Mouse (Mus musculus) gonadal fat pad, adult 2 months (tissue): ENCODE measurements around the gene Naa25. TPM values are rescaled to one million over a fixed set of nuclear protein-coding genes. Genes with fewer than 3 reads are reported as not detected.
"Not testable (repeated sequence)": the region's sequence is repeated elsewhere in the genome, so short reads cannot be mapped to it uniquely, and the experiment has no call there.

ENCODE experiments used
- DNase-seq: peaks from one replicate; pipeline ENCODE4 v3.0.0-alpha.2; 2012; ENCODE audit warnings: low read depth
- polyA plus RNA-seq: library from polyadenylated mRNA; depleted of rRNA; stranded (reverse); fragments of >200 nt; gene quantifications from 2 replicates; pipeline ENCODE4 v1.2.3, GENCODE M21; 2012; rRNA removed

Naa25 gene
- polyA plus RNA-seq: 7.9 and 8.0 TPM in 2 replicates

DNA sequence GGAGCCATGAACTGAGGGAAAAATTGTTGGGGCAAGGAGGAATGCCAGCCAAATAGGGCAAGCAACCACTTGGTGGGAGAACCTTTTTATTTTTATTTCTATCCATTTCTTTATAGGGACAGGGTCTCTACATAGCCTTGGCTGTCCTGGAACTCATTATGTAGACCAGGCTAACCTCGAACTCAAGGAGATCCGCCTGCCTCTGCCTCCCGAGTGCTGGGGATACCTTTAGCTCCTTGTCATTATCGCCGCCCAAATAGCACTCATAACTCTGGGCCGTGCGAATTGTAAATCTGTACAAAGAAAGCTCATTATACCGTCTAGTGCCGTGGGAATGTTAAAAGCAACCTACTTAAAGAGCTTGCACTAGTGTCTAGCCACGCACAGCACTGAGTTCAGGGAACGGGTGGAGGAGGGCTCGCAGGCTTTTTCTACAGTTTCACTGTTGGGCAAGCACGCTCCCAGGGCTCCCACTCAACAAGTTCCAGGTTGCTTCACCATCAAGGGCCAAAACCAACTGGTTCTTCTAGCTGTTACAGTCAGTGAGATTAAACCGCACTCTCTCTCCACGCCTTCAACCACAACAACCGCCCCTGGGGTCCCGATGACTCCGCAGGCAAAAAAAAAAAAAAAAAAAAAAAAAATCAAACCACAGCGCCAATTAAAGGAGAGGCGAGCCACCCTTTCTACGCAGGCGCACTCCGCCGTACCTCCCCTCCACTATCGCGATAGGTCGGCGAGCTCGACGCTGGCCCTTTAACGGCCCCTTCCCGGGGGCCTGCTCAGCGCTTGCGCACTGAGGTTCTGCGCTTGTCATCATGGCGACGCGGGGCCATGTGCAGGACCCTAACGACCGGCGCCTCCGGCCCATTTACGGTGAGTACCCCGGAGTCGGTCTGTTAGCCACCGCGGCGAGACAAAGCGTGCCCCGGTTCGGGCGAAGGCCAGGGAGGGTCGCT, at the start of gene Naa25:
Gene Naa25 (plus strand): TSS at position 750 of the 959 bp plus-strand sequence.
- peak; percentile 98 for DNase-seq

DNA sequence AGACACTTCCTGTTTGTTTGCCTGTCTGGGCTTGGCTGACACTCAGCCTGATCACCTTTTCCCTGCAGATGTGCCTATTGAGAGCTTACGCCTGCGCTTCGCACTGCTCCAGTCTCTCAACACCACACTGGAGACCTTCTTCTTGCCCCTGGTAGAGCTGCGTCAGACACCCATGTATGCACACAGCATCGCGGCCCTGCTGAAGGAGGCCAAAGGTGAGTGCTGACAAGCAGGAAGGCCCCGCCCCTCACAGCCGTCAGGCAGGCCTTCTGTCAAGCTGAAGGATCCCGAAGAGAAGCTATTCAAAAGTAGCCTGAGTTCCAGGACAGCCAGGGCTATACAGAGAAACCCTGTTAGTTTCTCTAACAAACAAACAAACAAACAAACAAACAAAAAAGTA, 38.5 kb upstream of the Naa25 start:
- DNase-seq: no peak

DNA sequence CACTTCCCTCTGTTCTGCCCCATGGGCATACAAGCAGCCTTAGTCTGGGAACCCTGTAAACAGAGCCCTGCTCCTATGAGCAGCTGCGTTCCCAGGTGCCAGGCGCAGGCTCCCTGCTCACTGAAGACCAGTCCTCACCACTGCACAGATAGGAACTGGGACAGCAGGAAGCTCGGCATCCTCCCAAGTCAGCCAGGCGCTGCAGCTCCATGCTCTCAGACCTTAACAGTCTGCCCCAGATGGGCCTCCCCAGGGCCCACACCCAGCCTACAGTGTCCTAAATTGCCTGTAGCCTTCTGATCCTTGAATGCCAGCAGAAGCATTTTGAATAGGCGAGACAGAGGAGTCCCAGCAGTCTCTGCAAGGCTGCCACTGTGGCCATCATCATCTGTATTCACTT, 36.0 kb upstream of the Naa25 start:
- no peak for DNase-seq

DNA sequence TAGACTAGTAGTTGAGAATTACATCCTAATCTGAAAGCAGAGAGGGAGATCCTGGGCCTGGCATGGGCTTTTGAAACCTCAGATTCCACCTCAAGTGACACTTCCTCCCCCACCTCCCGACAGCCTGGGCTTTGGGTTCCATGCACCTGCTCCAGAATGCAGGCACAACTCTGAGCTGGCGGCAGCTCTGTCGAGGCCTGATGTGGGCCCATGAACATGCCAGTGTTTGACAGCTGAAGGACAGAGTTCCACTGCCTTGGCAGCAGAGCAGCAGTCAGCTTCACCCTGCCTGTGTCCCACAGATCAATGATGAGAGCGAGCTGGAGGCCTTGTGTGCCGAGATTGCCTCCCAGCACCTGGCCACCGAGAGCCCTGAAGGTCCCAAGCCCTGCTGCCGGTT, 34.3 kb upstream of the Naa25 start:
- no peak for DNase-seq

DNA sequence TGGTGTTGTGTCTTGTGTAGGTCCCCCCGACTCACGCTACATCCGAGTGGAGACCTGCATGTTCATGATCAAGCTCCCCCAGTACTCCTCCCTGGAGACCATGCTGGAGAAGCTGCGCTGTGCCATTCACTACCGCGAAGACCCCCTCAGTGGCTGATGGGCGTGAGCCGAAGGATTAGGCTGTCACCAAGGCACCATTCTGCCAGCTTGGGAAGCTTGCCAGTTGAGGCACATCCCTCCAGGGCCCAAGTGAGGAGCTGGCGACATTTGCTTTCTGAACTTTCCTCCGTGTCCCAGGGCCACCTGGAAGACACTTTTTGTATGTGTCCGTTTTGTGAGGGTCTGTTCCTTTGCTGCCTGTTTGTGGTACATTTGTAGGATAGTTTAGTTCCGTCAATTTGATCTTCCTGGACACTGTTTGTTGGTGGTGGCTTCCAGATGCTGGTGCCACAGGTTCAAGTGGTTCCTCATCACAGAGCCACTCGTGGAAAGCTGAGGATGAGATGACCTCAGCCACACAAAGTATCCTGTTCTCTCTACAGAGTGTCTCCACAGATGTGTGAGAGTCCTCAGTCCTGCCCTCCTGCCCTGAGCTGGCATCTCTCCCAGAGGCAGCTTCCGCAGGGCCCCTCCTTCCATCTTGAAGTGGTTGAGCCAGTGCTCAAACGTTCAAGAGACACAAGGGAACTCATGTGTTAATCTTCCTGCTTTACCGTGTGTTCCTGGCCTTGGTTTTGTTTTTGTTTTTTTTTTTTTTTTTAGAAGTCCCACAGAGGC, 31.1 kb upstream of the Naa25 start:
- no peak for DNase-seq

DNA sequence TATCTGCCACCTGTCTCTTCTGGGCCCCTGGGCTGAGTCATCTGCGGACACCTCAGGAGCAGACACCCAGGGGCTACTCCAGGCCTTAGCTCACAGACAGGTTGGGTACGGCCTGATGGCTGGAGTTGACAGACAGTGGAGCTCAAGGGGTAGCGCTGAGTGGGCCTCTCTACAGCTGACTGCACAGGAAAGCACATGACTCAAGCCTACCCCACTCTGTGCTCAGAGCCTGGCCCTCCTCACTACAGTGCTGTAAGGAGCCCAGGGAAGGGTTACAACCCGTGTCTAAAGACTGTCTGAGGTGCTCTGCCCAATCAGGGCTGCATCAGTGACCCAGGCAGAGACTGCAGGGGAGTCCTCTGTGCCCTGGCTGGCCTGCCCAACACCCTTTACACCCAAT, 30.5 kb upstream of the Naa25 start:
- no peak for DNase-seq

DNA sequence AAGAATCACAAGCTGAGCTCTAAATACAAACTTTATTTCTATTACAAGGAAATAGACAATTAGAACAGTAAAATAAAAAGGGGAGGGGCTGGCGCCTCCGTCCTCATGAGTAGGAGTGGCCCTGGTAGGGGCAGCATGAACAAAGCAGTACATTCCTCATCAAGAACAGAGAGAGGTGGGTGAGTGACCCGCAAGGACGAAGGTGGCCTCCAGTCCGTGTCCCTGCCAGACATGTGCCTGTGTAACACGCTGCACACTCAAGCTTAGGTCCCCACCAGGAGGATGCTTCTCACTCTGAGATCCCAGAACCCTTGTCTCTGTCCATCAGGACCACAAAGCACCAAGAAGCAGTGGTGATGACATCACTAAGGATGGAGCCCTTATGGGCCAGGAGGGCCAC, 26.0 kb upstream of the Naa25 start:
- DNase-seq: no peak

DNA sequence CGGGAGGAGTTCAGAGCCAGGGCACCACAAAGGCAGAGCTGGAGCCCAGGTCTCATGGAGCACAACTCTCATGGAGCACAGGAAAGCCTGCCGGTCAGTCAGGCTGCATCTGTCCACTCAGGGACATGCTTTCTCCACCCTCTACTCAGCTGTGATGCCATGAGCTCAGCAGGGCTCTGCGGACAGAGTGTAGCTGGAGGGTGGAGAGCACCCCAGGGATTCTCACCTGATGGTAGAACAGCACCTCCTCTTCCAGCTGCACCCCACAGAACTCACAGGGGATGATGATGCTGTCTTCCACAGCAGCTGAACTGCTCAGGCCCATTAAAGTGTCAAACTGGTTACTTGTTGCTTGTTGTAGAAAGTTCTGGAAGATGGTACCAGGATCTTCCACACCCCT, 22.9 kb upstream of the Naa25 start:
- no peak for DNase-seq

DNA sequence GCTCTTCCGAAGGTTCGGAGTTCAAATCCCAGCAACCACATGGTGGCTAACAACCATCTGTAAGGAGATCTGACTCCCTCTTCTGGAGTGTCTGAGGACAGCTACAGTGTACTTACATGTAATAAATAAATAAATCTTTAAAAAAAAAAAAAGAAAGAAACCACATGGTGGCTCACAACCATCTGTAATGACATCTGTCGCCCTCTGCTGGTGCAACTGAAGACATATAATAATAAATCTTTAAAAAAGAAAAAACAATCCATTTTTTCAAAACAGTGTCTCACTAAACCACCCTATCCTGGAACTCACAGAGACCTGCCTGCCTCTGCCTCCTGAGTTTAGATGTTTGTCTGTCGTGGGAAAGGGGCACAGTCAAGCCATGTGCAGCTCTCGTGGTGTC, 20.8 kb upstream of the Naa25 start:
- DNase-seq: not testable (repeated sequence)

DNA sequence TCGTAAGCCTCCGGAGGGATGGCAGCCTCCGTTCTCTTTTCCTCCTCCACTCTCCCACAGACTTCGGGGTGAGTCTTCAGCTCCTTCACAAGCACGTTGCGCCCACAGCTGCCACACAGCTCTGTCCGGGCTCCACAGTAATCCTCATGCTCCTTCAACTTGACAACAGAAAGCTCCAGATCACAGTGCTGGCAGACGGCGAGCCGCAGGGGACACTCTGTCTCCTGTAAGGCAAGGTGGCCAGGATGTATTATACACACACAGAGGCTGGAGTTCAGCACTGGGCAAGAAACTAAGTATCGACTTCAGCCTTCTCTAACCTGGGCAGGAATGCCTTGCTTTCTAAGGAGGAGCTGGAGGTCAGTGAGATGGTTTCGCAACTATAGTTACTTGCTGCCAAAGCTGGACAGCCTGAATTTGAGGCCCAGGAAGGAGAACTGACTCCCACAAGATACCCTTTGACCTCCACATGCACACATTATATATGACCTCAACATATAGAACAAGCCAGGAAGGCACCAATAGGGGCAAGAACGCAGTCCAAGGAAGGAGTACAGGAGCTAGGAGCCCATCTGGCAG, 19.0 kb upstream of the Naa25 start:
- DNase-seq: no peak

DNA sequence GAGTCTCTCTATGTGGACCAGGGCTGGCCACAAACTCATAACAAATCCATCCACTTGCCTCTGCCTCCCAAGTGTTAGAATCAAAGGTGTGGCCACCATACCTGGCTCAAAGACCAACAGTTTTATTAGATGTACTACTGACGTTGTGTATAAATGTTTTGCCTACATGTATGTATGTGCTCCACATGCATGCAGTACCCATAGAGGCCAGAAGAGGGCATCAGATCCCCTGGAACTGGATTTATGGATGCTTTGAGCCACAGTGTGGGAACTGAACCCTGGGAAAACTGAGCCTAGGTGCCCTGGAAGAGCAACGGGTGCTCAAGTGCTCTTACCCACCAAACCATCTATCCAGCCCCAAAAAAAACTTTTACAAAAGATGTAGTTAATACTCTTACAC, 17.0 kb upstream of the Naa25 start:
- DNase-seq: no peak

DNA sequence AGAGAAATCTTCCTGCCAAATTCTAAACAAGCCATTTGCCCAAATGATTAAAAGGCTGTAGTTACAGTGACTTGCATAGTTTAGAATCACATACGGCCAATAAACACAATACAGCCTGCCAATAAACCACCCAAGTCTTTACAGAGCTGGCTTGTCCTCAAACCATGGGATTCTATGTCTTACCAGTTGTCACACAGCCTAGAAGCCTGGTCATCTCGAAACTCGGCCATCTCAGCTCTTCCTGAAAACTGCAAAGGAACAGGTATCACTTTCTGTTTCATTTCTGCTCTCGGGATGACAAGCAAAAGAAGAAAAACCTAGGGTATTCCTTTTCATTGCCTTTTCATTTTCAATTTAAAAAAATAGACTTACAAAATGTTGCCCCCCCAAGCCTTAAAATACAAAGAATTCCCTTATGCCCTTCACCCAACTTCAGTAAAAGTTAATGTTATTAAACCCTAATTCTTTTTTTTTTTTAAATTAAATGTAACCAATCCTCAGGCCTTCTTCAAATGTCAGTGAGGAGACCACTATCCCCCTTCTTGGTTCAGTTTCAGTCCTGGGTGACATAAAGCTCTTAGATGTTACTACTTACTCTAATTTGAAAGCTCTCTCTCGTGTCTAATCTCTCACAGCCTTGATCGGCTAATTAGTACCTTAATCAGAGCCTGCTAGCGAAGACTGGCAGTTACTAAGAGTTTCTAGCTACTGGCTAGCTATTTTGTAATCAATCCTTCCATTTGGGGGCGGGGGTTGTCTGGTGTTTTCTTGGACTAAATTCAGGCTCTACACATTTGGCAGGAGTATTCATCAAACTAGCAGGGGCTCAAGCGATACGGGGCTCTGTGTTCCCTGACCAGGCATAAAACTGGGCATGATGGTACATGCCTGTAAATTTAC, 13.6 kb upstream of the Naa25 start:
- DNase-seq: no peak

DNA sequence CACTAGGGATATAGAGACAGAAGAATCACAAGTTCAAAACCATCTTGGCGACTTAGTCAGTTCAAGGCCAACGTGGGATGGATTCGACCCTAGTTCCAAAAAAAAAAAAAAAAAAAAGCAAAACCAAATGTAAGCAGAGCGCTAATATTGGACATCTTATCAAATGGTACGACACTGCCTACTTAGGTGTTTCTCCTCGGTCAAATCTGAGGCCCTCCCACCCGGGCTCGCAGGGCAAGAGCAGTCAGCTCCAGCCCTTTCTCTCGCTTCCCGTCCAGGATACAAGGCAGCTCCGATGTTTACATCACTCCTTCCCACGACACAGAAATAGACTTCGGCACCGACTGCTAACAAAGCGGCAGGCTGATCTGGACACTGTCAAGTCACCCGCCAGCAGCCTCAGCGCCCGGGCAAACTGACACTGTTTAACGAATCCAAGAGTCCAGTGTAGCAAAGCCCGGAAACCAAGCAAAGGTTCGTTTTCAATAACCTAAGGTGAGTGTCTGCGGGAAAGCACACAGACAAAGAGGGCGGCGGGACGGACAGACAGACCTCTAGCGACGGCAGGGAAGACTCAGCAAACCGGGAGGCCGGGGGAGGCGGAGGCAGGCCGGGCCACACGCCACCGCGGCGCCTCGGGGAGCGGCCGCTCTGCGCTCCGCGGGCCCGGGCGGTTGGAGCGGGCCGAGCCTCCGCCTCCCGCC, 12.8 kb upstream of the Naa25 start:
- DNase-seq: no peak

DNA sequence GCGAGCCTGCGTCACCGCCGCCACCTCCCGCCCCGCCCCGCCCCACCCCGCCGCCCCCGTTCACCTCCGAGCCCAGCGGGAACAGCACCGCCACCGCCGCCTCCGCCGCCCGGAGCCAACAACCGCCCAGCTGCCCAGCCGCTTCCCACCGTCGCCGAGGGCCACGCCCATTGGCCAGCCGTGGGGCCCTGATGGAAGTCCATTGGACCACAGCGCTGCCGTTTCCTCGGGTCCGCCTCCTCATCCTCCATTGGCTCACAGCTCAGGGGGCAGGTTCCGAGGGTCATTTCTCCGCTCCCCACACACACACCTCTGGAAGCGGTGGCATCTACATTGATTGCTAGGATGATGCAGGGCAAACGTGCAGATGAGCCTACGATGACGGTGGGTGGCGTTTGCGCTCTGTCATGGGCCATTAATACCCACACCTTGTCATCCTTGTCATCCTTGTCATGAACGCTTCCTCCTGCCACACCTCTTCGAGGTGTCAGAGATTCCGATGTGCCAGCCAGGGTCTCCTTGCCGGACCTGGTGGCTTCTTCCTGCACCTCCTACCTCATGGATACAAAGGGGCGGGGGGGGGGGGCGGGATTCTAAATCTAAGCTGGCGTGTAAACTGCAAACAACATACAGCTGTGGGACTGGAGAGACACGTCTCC, 12.1 kb upstream of the Naa25 start, which contains the start of gene Trafd1:
Gene Trafd1 (minus strand): TSS at position 172 of the 659 bp plus-strand sequence.
- no peak for DNase-seq

DNA sequence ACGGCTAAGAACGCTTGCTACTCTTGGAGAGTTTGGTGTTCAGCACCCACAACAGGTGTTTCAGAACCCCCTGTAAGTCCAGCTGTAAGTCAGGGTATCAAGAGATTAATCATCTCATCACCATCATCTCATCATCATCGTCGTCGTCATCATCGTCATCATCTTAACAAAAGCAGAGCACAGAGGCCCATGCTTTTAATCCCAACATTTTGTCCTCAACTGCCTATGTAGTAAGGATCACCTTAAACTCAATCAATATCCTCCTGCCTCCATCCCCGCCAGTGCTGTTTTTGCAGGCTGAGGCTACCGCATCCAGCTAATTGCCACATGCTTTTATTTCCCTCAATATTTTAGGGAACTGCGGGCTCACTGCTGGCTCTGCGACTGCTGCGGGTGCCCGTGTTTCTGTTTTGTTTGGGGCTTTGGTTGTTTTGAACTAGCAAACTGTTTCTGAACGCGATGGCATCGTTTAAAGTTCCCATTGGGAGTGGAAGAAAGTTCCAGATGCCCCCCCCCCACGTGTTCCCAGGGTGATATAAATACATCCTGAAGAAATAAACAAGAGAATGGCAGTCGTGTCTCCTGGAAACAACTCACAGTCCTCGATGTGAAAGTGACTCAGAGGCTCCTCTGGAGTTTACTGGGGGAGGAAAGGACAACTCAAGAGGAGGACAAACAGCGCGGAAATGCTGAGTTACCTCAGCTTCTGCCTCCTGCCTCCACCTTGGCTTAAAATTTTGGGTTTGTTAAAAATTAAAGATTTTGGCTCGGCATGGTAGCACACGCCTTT, 11.4 kb upstream of the Naa25 start:
- DNase-seq: no peak

DNA sequence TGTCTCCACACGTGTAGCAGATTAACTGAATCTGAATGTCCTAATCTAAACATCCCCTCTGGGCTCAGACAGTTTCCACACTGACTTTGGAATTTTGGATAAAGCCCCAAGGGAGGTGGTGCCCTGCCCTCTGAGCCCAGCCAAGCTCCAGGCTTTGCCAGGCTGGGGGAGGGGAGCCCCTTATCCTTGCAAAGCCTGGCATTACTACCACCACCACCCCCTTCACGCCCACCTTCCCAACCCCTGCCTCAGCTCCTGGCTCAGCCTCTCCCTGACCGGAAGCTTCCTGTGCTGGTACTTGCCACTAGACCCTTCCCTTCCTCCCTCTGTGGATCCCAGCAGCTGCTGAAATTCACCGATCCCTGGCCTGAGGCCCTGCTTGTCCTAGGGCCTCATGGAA, 10.6 kb upstream of the Naa25 start:
- no peak for DNase-seq

DNA sequence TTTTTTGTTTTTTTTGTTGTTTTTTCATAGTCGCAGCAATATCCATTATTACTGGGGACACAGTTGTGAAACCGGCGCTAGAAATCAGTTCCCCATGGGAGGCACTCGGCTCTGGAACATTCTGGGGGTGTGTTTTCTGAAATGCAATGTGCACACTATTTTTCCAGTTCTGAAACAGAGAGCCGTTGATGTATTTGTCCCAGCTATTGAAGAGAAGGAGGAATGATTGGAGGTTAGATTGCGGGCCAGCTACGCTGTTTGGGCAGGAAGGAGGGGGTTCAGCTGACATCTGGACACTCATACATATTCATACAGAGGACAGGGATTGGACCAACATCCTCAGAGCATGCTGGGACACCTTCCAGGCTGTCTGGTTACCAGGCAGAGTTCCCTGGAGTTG, 8.6 kb upstream of the Naa25 start:
- no peak for DNase-seq

DNA sequence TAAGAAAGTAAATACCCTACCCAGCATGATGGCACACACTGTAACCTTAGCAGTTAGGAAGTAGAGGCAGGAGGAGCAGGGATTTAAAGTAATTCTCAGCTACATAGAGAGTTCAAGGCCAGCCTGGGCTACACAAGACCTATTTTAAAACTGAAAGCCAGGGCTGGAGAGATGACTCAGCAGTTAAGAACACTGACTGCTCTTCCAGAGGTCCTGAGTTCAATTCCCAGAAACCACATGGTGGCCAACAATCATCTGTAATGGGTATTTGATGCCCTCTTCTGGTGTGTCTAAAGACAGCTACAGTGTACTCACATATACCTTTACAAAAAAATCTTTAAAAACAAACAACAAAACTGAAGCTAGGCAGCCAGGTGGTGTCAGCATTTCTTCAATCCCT, 8.0 kb upstream of the Naa25 start:
- DNase-seq: no peak

DNA sequence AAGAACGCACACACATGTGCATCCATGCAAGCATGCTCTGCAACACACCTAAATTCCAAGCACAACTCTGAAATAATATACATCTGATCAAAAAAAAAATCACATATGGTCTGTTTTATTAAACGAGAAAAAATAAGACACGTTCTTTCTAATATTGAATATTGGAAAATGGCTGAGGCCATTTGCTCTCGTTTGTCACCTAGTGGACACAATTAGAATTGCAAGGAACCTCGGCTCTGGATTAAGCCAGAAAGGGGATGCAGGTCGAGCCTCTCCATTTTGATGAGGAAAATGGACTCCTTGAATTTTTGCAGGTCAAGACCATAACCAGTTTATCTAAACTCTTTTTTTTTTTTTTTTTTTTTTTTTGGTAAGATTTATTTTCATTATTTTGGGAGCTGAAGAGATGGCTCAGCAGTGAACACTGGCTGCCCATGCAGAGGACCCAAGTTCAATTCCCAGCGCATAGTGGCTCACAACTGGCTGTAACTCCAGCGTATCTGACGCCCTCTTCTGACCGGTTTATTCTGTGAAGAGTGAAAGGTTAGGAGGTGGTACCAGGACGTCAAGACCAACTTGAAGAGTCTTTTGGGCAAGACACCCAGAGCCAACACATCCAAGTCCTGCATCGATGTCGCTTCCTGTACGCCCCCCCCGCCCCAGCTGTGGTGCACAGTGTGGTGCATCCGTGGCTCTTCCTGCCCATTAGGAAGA, 4.9 kb upstream of the Naa25 start:
- DNase-seq: no peak
